27 mouse cellular contexts compared by ENCODE assay signal in genomic region chr5:91332079-91332865, GRCm38 (mm10).
A peak's percentile ranks its signal among the peaks of the same experiment; 100 is the strongest.
DNase-seq lines count a peak whose midpoint lies in the region; ATAC-seq and TF ChIP-seq lines count a peak whose summit lies in the region.
"Had no signal": no experiment of that assay in that cellular context is flagged by ENCODE, and none has a peak within 500 bp of the region (broad histone marks: within the 10 kb centered on the region; RNA-seq: fewer than 3 reads in every experiment).

No protein-coding gene starts in this region.

- H3K4me2 ChIP-seq in kidney, embryonic 15.5 days: no peak overlapping the region
- no peak overlapping the region for H3K4me2 ChIP-seq in stomach, embryonic 16.5 days (ENCODE audit: low read depth, low read length)
- H3K4me2 ChIP-seq: embryonic facial prominence, embryonic 13.5 days; liver, embryonic 12.5 days; midbrain, embryonic 12.5 days; neural tube, embryonic 13.5 days had no signal

- TF ChIP-seq RAD21 in MEL (IDR thresholded peaks at IDR 0.05; ENCODE audit: low read depth, low read length): no peak

- TF ChIP-seq EP300 in MEL (IDR thresholded peaks at IDR 0.05; ENCODE audit: low read depth in 1 of 2, low read length in 2 of 2): no peak

- H3K79me2 ChIP-seq in MEL (ENCODE audit: control insufficient read depth, insufficient read depth, low read length, poor library complexity): no peaks in the 10 kb centered on the region

- H3K27me3 ChIP-seq in kidney, embryonic 15.5 days: no peaks in the 10 kb centered on the region
- peaks cover 0 to 3% of the 10 kb centered on the region in 2 experiments; a peak in 2 of 4 replicates for H3K27me3 ChIP-seq in MEL (ENCODE audit: control insufficient read depth in 1 of 2, insufficient read depth in 2 of 2, low read length in 2 of 2)
- no peaks in the 10 kb centered on the region for H3K27me3 ChIP-seq in stomach, embryonic 16.5 days (ENCODE audit: control insufficient read depth, insufficient read depth, low read length)
- H3K27me3 ChIP-seq: CH12.LX; embryonic facial prominence, embryonic 13.5 days; liver, embryonic 12.5 days; midbrain, embryonic 12.5 days; neural tube, embryonic 13.5 days had no signal

- TF ChIP-seq CTCF in MEL (IDR thresholded peaks at IDR 0.05 in 2 of 3, conservative IDR thresholded peaks at IDR 0.05 in 1 of 3; ENCODE audit: control insufficient read depth in 1 of 3, insufficient read depth in 1 of 3, low read depth in 2 of 3, low read length in 3 of 3, poor library complexity in 1 of 3, severe bottlenecking in 1 of 3): no peak

- WGBS in kidney, embryonic 15.5 days: 68% methylated on average over 4 of the region's 4 CpGs
- 25% methylated on average over 4 of the region's 4 CpGs for WGBS in stomach, embryonic 16.5 days

- no peak for TF ChIP-seq POLR2A in MEL (IDR thresholded peaks at IDR 0.05; ENCODE audit: control insufficient read depth in 1 of 2, insufficient read depth in 1 of 2, low read depth in 1 of 2, low read length in 2 of 2, poor library complexity in 1 of 2)

- 0 out of 2 replicates have a peak, but pooled peaks have one; percentile 52 for ATAC-seq in kidney, embryonic 15.5 days (replicated peaks; ENCODE audit: low FRiP score)
- peak; percentile 58; the same call in 1 of the 2 replicates for ATAC-seq in stomach, embryonic 16.5 days (ENCODE audit: insufficient read depth, low FRiP score)
- no peak for ATAC-seq in frontal cortex, adult (ENCODE audit: low TSS enrichment)
- ATAC-seq: forebrain, postnatal 0 days; intestine, postnatal 0 days; liver, embryonic 12.5 days had no signal

- H3K9ac ChIP-seq in kidney, embryonic 15.5 days: no peak overlapping the region
- no peak overlapping the region for H3K9ac ChIP-seq in MEL (ENCODE audit: control insufficient read depth, low read depth, low read length, poor library complexity, severe bottlenecking)
- no peak overlapping the region for H3K9ac ChIP-seq in stomach, embryonic 16.5 days (ENCODE audit: low read length)
- H3K9ac ChIP-seq: embryonic facial prominence, embryonic 13.5 days; forebrain, postnatal 0 days; liver, embryonic 12.5 days; midbrain, embryonic 12.5 days; neural tube, embryonic 13.5 days had no signal

- H3K36me3 ChIP-seq in kidney, embryonic 15.5 days: no peaks in the 10 kb centered on the region
- peaks cover 0 to 2% of the 10 kb centered on the region in 2 experiments; a peak in 2 of 4 replicates for H3K36me3 ChIP-seq in MEL (ENCODE audit: control insufficient read depth in 1 of 2, insufficient read depth in 2 of 2, low read length in 2 of 2)
- H3K36me3 ChIP-seq in stomach, embryonic 16.5 days (ENCODE audit: control insufficient read depth, insufficient read depth, low read length): no peaks in the 10 kb centered on the region
- H3K36me3 ChIP-seq: embryonic facial prominence, embryonic 13.5 days; hindbrain, embryonic 10.5 days; liver, embryonic 12.5 days; midbrain, embryonic 12.5 days; neural tube, embryonic 13.5 days had no signal

- no peak for DNase-seq in kidney, adult 11 months
- DNase-seq in 416B (ENCODE audit: low read depth) (peak; percentile 3), MEL (ENCODE audit: low read depth, low spot score) (peak; percentile 50)
- DNase-seq: adrenal gland, postnatal 10 days; cerebellum, adult 8-10 months; cerebellum, postnatal 25 days; forebrain, postnatal 0 days; gastrocnemius, postnatal 14 days; heart, postnatal 14 days; kidney, postnatal 4 days; left cerebral cortex, postnatal 4 days; lung, adult 18-20 months; right cerebral cortex, postnatal 4 days; thymus, adult 18-20 months; thymus, postnatal 36 days had no signal

- H3K27ac ChIP-seq in kidney, embryonic 15.5 days: no peak overlapping the region
- H3K27ac ChIP-seq in MEL (ENCODE audit: control insufficient read depth, low read depth, low read length): no peak overlapping the region
- H3K27ac ChIP-seq in stomach, embryonic 16.5 days (ENCODE audit: low read length): peak overlapping the region; percentile 60; the same call in 1 of the 2 replicates
- H3K27ac ChIP-seq: embryonic facial prominence, embryonic 13.5 days; hindbrain, embryonic 10.5 days; liver, embryonic 12.5 days; midbrain, embryonic 12.5 days; neural tube, embryonic 13.5 days had no signal

- H3K4me3 ChIP-seq in kidney, embryonic 15.5 days (replicated peaks): no peak overlapping the region
- H3K4me3 ChIP-seq in MEL (ENCODE audit: control insufficient read depth in 1 of 2, insufficient read depth in 1 of 2, low read depth in 2 of 2, low read length in 2 of 2): no peak overlapping the region
- no peak overlapping the region for H3K4me3 ChIP-seq in stomach, embryonic 16.5 days (replicated peaks; ENCODE audit: low read length)
- H3K4me3 ChIP-seq: embryonic facial prominence, embryonic 13.5 days; erythroblast, embryonic 14.5 days; hindbrain, embryonic 10.5 days; liver, embryonic 12.5 days; midbrain, embryonic 12.5 days; myocyte; neural tube, embryonic 13.5 days had no signal

- H3K9me3 ChIP-seq in kidney, embryonic 15.5 days (replicated peaks): no peaks in the 10 kb centered on the region
- no peaks in the 10 kb centered on the region for H3K9me3 ChIP-seq in MEL (replicated peaks; ENCODE audit: insufficient read depth, low read length)
- H3K9me3 ChIP-seq in stomach, embryonic 16.5 days (replicated peaks; ENCODE audit: control insufficient read depth, low read length): no peaks in the 10 kb centered on the region
- H3K9me3 ChIP-seq: embryonic facial prominence, embryonic 13.5 days; hindbrain, embryonic 10.5 days; liver, embryonic 12.5 days; midbrain, embryonic 12.5 days; neural tube, embryonic 13.5 days had no signal

- H3K4me1 ChIP-seq in kidney, embryonic 15.5 days: no peaks in the 10 kb centered on the region
- H3K4me1 ChIP-seq in MEL (ENCODE audit: control insufficient read depth in 1 of 2, insufficient read depth in 2 of 2, low read length in 2 of 2): peaks cover 0 to 2% of the 10 kb centered on the region in 2 experiments; a peak in 1 of 4 replicates
- peaks cover 4% of the 10 kb centered on the region; the same call in 1 of the 2 replicates for H3K4me1 ChIP-seq in stomach, embryonic 16.5 days (ENCODE audit: control insufficient read depth, insufficient read depth, low read length)
- H3K4me1 ChIP-seq: embryonic facial prominence, embryonic 13.5 days; hindbrain, embryonic 10.5 days; liver, embryonic 12.5 days; midbrain, embryonic 12.5 days; neural tube, embryonic 13.5 days had no signal

TF ChIP-seq in MEL, 35 proteins besides CTCF, POLR2A, EP300 and RAD21:
- TF ChIP-seq USF2 (IDR thresholded peaks at IDR 0.05; ENCODE audit: borderline replicate concordance in 1 of 2, insufficient read depth in 1 of 2, low read depth in 1 of 2, low read length in 2 of 2): no peak
- no peak for TF ChIP-seq NELFE (IDR thresholded peaks at IDR 0.05; ENCODE audit: low read depth, low read length)
- TF ChIP-seq CHD1 (IDR thresholded peaks at IDR 0.05; ENCODE audit: low read depth, low read length): no peak
- TF ChIP-seq ZNF384 (IDR thresholded peaks at IDR 0.05; ENCODE audit: low read depth, low read length): no peak
- TF ChIP-seq POLR2AphosphoS2 (IDR thresholded peaks at IDR 0.05; ENCODE audit: low read length): no peak
- no peak for TF ChIP-seq NRF1 (IDR thresholded peaks at IDR 0.05; ENCODE audit: insufficient read depth, low read depth, low read length, poor library complexity, severe bottlenecking)
- TF ChIP-seq MYC (IDR thresholded peaks at IDR 0.05; ENCODE audit: low read depth, low read length): no peak
- TF ChIP-seq ELF1 (IDR thresholded peaks at IDR 0.05; ENCODE audit: low read depth, low read length): no peak
- no peak for TF ChIP-seq SIN3A (IDR thresholded peaks at IDR 0.05; ENCODE audit: low read length)
- no peak for TF ChIP-seq KAT2A (conservative IDR thresholded peaks at IDR 0.05; ENCODE audit: low read depth, low read length)
- no peak for TF ChIP-seq ZMIZ1 (IDR thresholded peaks at IDR 0.05; ENCODE audit: low read depth, low read length)
- no peak for TF ChIP-seq JUND (IDR thresholded peaks at IDR 0.05; ENCODE audit: low read depth, low read length)
- no peak for TF ChIP-seq POLR2AphosphoS5 (IDR thresholded peaks at IDR 0.05; ENCODE audit: borderline replicate concordance, low read depth, low read length)
- TF ChIP-seq TAL1 (IDR thresholded peaks at IDR 0.05; ENCODE audit: low read length): no peak
- no peak for TF ChIP-seq HCFC1 (IDR thresholded peaks at IDR 0.05; ENCODE audit: low read depth, low read length)
- no peak for TF ChIP-seq MAX (IDR thresholded peaks at IDR 0.05; ENCODE audit: low read length)
- no peak for TF ChIP-seq MAZ (IDR thresholded peaks at IDR 0.05; ENCODE audit: low read depth, low read length)
- TF ChIP-seq MEF2A (IDR thresholded peaks at IDR 0.05; ENCODE audit: extremely low read depth, insufficient replicate concordance, low read depth, low read length, poor library complexity, severe bottlenecking): no peak
